Mouse (Mus musculus) liver, adult 10 weeks (tissue): ENCODE results near the gene Mmp3. TPM values are rescaled to one million over a fixed set of nuclear protein-coding genes. Genes with fewer than 3 reads are reported as not detected.

ENCODE experiments used
- polyA plus RNA-seq: library from polyadenylated mRNA; stranded (reverse); fragments of 350-450 nt; fragmentation: Illumina TruSeq; extraction: RNeasy Lipid Tissue Mini Kit (QIAGEN cat#74804); gene quantifications from one replicate; pipeline ENCODE4 v1.2.3, GENCODE M21; 2014; ENCODE audit warnings: low read depth, low replicate concordance

The Mmp3 gene
- not detected for polyA plus RNA-seq

DNA sequence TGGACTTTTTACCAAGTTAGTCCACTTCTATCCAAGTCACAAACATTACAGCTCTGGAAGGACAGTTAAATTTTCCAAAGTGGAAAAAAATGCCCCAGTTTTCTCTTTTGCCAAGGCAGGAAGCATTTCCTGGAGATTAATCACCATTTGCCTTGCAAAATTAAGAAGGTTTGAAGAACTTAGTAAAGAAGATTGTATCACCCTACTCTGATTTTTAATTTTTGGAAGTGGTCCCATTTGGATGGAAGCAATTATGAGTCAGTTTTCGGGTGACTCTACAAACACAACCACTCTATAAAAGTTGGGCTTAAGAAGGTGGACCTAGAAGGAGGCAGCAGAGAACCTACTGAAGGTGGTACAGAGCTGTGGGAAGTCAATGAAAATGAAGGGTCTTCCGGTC, at the start of gene Mmp3:
Gene Mmp3, plus strand, starts transcription at position 301 of the 400 bp plus-strand sequence.

DNA sequence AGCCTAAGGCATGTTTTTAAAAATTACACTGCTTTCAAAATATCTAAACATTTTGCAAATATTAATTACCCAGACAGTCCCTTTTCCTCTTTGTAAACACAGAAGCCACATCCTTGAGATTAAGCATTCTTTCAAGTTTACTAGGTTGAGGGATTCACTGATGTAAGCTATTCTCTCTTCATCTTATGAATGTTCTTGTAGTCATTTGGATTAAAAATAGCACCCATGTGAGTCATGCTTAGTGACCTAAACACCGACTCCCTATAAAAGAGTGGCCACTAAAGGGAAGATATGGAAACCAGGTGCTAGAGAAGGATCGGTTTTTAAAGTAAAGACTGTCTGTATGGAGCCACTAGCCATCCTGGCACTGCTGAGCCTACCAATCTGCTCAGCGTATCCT, 56.4 kb downstream of the Mmp3 start, which contains the start of gene Mmp10:
Gene Mmp10, plus strand, starts transcription at position 302 of the 400 bp plus-strand sequence.

Other genes starting within 250 kb of the Mmp3 start
- gene Mmp13, start 173.3 kb upstream of the Mmp3 start, polyA plus RNA-seq: 0.58 TPM
- 0.56 TPM for gene Mmp12, start 101.4 kb upstream of the Mmp3 start, polyA plus RNA-seq
- not detected for gene Mmp1b, start 57.8 kb upstream of the Mmp3 start, polyA plus RNA-seq
- not detected for gene Mmp10, start 56.5 kb downstream of the Mmp3 start, polyA plus RNA-seq
- gene Mmp8, start 112.6 kb downstream of the Mmp3 start, polyA plus RNA-seq: not detected
- gene Mmp27, start 125.6 kb downstream of the Mmp3 start, polyA plus RNA-seq: 1.3 TPM
- gene Mmp20, start 182.4 kb downstream of the Mmp3 start, polyA plus RNA-seq: not detected
- gene Mmp7, start 246.3 kb downstream of the Mmp3 start, polyA plus RNA-seq: 0.64 TPM